ENCODE assay signal across 8 mouse cellular contexts in genomic region chr8:3516450-3517116, GRCm38 (mm10). TPM values are rescaled to one million over a fixed set of nuclear protein-coding genes. Genes with fewer than 3 reads are reported as not detected.
DNase-seq lines count a peak whose midpoint lies in the region; ATAC-seq lines count a peak whose summit lies in the region.

No protein-coding gene starts in this region.

- H3K9me3 ChIP-seq in intestine, embryonic 14.5 days (ENCODE audit: control insufficient read depth, low read length) = no peaks in the 10 kb centered on the region

- H3K27ac ChIP-seq in intestine, embryonic 14.5 days (ENCODE audit: low read depth) = peak overlapping the region; percentile 74; the same call in 1 of the 2 replicates

- H3K36me3 ChIP-seq in intestine, embryonic 14.5 days (ENCODE audit: control insufficient read depth, insufficient read depth, low read length) = peaks cover 22% of the 10 kb centered on the region

- peak overlapping the region; percentile 63 for H3K4me2 ChIP-seq in intestine, embryonic 14.5 days (ENCODE audit: low read length)

- WGBS in intestine, embryonic 14.5 days = under 1% methylated on average over 36 of the region's 36 CpGs

- intact Hi-C loops in left cerebral cortex, postnatal 14 days (cut with DNase I) = no loop called here

- peak overlapping the region; percentile 61 for H3K9ac ChIP-seq in intestine, embryonic 14.5 days (ENCODE audit: low read length)

- no peaks in the 10 kb centered on the region for H3K27me3 ChIP-seq in intestine, embryonic 14.5 days (replicated peaks; ENCODE audit: control insufficient read depth, insufficient read depth, low read length)

- H3K4me1 ChIP-seq in intestine, embryonic 14.5 days (replicated peaks; ENCODE audit: control insufficient read depth, insufficient read depth, low read length) = no peaks in the 10 kb centered on the region

- ATAC-seq in intestine, embryonic 14.5 days (replicated peaks; ENCODE audit: low FRiP score, low TSS enrichment, low read depth) = peak; percentile 86

- peak overlapping the region; percentile 73 for H3K4me3 ChIP-seq in intestine, embryonic 14.5 days (ENCODE audit: low read depth, low read length)

- DNase-seq in adrenal gland, adult 18-20 months (ENCODE audit: low spot score in 2 of 2) = peak; percentile 83 to 85
- DNase-seq in embryo, embryonic 11 days = peak; percentile 94
- DNase-seq in gastrocnemius, postnatal 25 days = peak; percentile 91
- peak; percentile 92 for DNase-seq in intestine, embryonic 14.5 days (ENCODE audit: low spot score)
- DNase-seq in left cerebral cortex, postnatal 14 days (ENCODE audit: low spot score in 2 of 2) = peak; percentile 95 to 97
- DNase-seq in mesoderm, embryonic 11.5 days (ENCODE audit: low read depth, low spot score) = peak; percentile 94
- peak; percentile 94 to 96 for DNase-seq in right cerebral cortex, postnatal 36 days (ENCODE audit: low spot score in 2 of 2)
- DNase-seq in yolk sac, embryonic 10.5 days (ENCODE audit: low spot score) = peak; percentile 92

RNA-seq across cellular contexts. Expression of gene Pnpla6, which starts 1.4 kb away (rescaled TPM):
- 10 to 100 TPM; 37.4 to 40.7 TPM for total RNA-seq in adrenal gland, adult 18-20 months (2021)
- total RNA-seq in gastrocnemius, postnatal 25 days (2021) = 10 to 100 TPM in 1 of 2 experiments, 1 to 10 TPM in 1; 8.3 to 11.8 TPM
- 25.7 and 26.7 TPM in 2 replicates for polyA plus RNA-seq in intestine, embryonic 14.5 days (2014; fragmentation: Nextera tagmentation; extraction: Ambion mirVana)
- 10 to 100 TPM; 70.2 to 74.8 TPM for total RNA-seq in left cerebral cortex, postnatal 14 days (2021)

RNA-seq across cellular contexts. Expression of gene Mcoln1, which starts 16.3 kb away (rescaled TPM):
- total RNA-seq in adrenal gland, adult 18-20 months (2021) = 10 to 100 TPM; 40.9 to 42.8 TPM
- 10 to 100 TPM; 18.6 to 20.4 TPM for total RNA-seq in gastrocnemius, postnatal 25 days (2021)
- 37.3 and 41.8 TPM in 2 replicates for polyA plus RNA-seq in intestine, embryonic 14.5 days (2014; fragmentation: Nextera tagmentation; extraction: Ambion mirVana)
- total RNA-seq in left cerebral cortex, postnatal 14 days (2021) = 10 to 100 TPM; 79.9 to 81.5 TPM

RNA-seq across cellular contexts. Expression of gene Zfp358, which starts 23.6 kb away (rescaled TPM):
- total RNA-seq in adrenal gland, adult 18-20 months (2021) = 10 to 100 TPM; 17.5 to 20.5 TPM
- 10 to 100 TPM; 24.2 to 24.6 TPM for total RNA-seq in gastrocnemius, postnatal 25 days (2021)
- polyA plus RNA-seq in intestine, embryonic 14.5 days (2014; fragmentation: Nextera tagmentation; extraction: Ambion mirVana) = 20.6 and 22.7 TPM in 2 replicates
- 10 to 100 TPM; 25.3 to 26.4 TPM for total RNA-seq in left cerebral cortex, postnatal 14 days (2021)

RNA-seq across cellular contexts. Expression of gene Tex45, which starts 45.9 kb away (rescaled TPM):
- not detected for total RNA-seq in adrenal gland, adult 18-20 months (2021)
- not detected for total RNA-seq in gastrocnemius, postnatal 25 days (2021)
- 0.12 TPM in 1 of 2 replicates, not detected in the other for polyA plus RNA-seq in intestine, embryonic 14.5 days (2014; fragmentation: Nextera tagmentation; extraction: Ambion mirVana)
- total RNA-seq in left cerebral cortex, postnatal 14 days (2021) = under 1 TPM; 0.21 to 0.53 TPM

RNA-seq across cellular contexts. Expression of gene Pex11g, which starts 49.1 kb away (rescaled TPM):
- total RNA-seq in adrenal gland, adult 18-20 months (2021) = 1 to 10 TPM; 5.9 to 9.8 TPM
- 1 to 10 TPM; 2.5 to 3.1 TPM for total RNA-seq in gastrocnemius, postnatal 25 days (2021)
- 4.2 and 5.1 TPM in 2 replicates for polyA plus RNA-seq in intestine, embryonic 14.5 days (2014; fragmentation: Nextera tagmentation; extraction: Ambion mirVana)
- total RNA-seq in left cerebral cortex, postnatal 14 days (2021) = 1 to 10 TPM in 1 of 2 experiments, under 1 TPM in 1; 0.74 to 1.2 TPM

Comparison
In these comparisons a context has a peak if more than half of its experiments do, and no peak if none do; other contexts are left out.
1. Peak in every context shown above with its lines: DNase-seq, ATAC-seq, H3K4me3 ChIP-seq and H3K27ac ChIP-seq.